Mouse (Mus musculus): ENCODE results near the gene Gm8439. TPM values are rescaled to one million over a fixed set of nuclear protein-coding genes. Genes with fewer than 3 reads are reported as not detected.
"Not testable (repeated sequence)": the region's sequence is repeated elsewhere in the genome, so short reads cannot be mapped to it uniquely, and the experiment has no call there.

Gene Gm8439
- not detected for total RNA-seq (2021)

DNA sequence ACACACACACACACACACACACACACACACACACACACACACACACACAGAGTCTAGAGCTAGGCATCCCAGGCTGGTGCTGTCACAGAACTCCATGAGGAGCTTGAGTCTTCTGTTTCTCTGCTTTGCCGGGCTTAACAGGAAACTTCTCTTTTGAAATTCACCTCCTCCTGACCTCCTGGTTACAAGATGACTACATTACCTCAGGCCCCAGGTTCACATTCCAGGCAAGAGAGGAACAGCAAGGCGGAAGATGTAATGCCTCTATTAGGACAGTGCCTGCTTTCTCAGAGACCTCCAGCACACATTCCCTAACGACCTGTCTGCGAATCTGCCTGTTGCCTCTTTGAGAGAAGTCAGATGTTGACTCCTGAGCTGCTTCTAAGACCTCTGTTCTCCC is at the start of gene Gm8439:
TSS of gene Gm8439 (plus strand) at position 301 of the 400 bp plus-strand sequence.
- DNase-seq, result no peak
- intact Hi-C loops (cut with DNase I), result no loop called here

DNA sequence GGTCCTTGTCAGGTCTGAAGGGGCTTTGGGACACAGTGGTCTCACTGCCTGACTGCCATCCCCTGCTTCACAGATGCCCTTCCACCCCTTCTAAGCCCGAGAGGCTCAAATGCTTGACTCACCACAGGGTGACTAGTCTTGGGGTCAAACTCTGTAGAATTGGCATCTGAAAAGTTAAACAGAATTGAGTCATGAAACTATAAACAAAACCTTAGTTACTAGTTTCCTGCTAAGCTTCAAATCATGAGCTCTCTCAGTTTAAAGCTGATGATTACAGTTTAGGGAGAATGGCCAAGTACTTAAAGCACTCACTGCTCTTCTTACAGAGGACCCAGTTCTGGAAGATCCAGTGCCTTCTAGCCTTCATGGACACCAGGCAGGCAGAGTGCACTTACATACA is 43.6 kb upstream of the Gm8439 start:
- intact Hi-C loops (cut with DNase I), result no loop called here
- no peak for DNase-seq

DNA sequence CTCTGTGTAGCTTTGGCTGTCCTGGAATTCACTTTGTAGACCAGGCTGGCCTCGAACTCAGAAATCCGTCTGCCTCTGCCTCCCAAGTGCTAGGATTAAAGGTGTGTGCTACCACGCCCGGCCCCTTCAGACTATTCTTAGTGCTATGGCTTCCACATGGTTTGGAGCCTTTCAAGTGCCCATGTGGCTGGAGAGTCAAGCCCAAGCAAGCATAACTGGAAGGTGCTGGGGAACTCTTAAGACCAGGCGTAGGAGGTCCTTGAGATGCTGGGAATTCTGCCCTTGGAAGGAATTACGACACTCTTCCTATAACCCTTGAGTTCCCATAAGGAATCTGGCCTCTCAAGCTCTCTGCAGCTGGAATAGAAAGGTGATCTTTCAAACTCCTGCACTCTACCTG is 32.0 kb upstream of the Gm8439 start:
- intact Hi-C loops (cut with DNase I), result no loop called here
- DNase-seq, result no peak

DNA sequence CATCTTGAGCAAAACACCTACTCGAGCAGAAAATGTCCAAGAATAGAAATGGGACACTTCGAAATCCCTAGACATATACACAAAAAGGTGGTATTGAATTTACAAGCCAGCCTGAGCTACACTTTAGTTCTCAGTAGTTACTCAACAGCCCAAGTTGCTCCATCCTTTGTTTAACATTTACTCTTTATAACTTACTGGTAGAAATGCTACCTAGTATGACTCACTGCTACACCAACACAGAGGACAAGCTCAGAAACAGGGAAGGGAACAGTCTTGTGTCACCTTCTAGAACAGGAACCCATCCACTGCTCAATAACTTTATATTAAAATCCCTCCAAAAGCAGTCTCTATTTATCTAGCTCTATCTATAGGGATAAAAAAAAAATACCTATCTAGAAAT is 22.8 kb upstream of the Gm8439 start:
- no peak for DNase-seq
- intact Hi-C loops (cut with DNase I), result no loop called here

- DNase-seq, result peak in 1 of 2 experiments; percentile 31
- intact Hi-C loops (cut with DNase I), result no loop called here
Measured at GRCm38 (mm10) chr4:120568005-120568404, 20.5 kb upstream of the Gm8439 start.

GRCm38 (mm10) chr4:120569025-120569424 is 19.5 kb upstream of the Gm8439 start:
- intact Hi-C loops (cut with DNase I), result no loop called here
- peak in 1 of 2 experiments; percentile 4 for DNase-seq

GRCm38 (mm10) chr4:120569486-120570437 is 18.8 kb upstream of the Gm8439 start, which contains the start of gene Ctps:
Gene Ctps (minus strand): TSS chr4:120570276.
- intact Hi-C loops (cut with DNase I), result loop anchor here (5.0 kb wide), 1 partner anchor 162 kb away; the partner anchor contains the start of gene Scmh1
- DNase-seq, result peak; percentile 92 to 98

- no peak for DNase-seq
- intact Hi-C loops (cut with DNase I), result loop anchor here (5.0 kb wide), 1 partner anchor 163 kb away; the partner anchor contains the start of gene Scmh1
Measured at GRCm38 (mm10) chr4:120570438-120571069, 18.0 kb upstream of the Gm8439 start.

GRCm38 (mm10) chr4:120571070-120571464 is 17.5 kb upstream of the Gm8439 start:
- DNase-seq, result no peak
- intact Hi-C loops (cut with DNase I), result loop anchor here (5.0 kb wide), 1 partner anchor 164 kb away; the partner anchor contains the start of gene Scmh1

DNA sequence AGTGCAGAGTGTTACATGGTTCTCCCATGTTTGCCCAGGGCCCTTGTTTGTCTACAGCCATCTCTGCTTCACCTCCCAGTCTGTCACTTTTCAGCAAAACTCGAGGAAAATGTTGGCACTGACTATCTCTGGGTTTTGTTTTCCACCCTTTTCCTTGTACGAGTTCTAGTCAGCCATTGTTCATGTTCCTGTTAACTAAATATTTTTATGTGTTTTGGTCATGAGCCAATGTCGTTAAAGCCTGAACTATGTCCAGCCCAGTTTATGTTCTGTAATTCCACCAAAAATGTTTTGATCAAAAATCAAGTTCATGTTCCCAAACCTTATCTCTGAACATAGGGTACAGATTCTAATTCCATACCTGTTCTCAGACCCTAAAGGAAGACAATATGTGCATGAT is 16.9 kb upstream of the Gm8439 start:
- no peak for DNase-seq
- intact Hi-C loops (cut with DNase I), result loop anchor here (5.0 kb wide), 1 partner anchor 164 kb away; the partner anchor contains the start of gene Scmh1

DNA sequence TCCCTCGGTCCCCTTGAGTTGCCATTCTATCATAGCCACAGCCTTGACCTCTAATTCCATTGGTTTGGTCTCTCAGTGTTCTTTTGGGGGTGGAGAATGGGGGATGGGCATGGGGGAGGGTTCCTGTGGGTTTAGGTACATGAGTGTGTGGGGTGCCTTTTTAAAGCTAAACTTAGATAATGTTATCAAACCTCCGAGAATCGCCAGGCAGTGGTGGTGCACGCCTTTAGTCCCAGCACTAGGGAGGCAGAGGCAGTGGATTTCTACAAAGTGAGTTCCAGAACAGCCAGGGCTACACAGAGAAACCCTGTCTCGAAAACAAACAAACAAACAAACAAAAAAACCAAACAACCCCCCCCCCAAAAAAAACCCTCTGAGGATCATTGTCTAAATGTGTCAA is 7.7 kb upstream of the Gm8439 start:
- no peak for DNase-seq
- intact Hi-C loops (cut with DNase I), result no loop called here

- intact Hi-C loops (cut with DNase I), result no loop called here
- DNase-seq, result no peak
Measured at GRCm38 (mm10) chr4:120581711-120582110, 6.8 kb upstream of the Gm8439 start.

GRCm38 (mm10) chr4:120586986-120587385 is 1.6 kb upstream of the Gm8439 start:
- no peak for DNase-seq
- intact Hi-C loops (cut with DNase I), result no loop called here

- DNase-seq, result no peak
- intact Hi-C loops (cut with DNase I), result loop anchor here (1.0 kb wide), 3 partner anchors 78 to 166 kb away; no protein-coding TSS in a partner anchor
Measured at GRCm38 (mm10) chr4:120589070-120589469, 525 bp downstream of the Gm8439 start.

GRCm38 (mm10) chr4:120589815-120590422 is 1.4 kb downstream of the Gm8439 start:
- peak; percentile 50 to 54 for DNase-seq
- intact Hi-C loops (cut with DNase I), result loop anchor here (1.0 to 5.0 kb wide), 5 partner anchors 27 to 297 kb away; no protein-coding TSS in a partner anchor

GRCm38 (mm10) chr4:120590973-120591372 is 2.4 kb downstream of the Gm8439 start:
- intact Hi-C loops (cut with DNase I), result loop anchor here (2.0 to 5.0 kb wide), 2 partner anchors 26 to 296 kb away; no protein-coding TSS in a partner anchor
- no peak for DNase-seq

- intact Hi-C loops (cut with DNase I); DNase-seq: not testable (repeated sequence)
Measured at GRCm38 (mm10) chr4:120596210-120596609, 7.7 kb downstream of the Gm8439 start.

DNA sequence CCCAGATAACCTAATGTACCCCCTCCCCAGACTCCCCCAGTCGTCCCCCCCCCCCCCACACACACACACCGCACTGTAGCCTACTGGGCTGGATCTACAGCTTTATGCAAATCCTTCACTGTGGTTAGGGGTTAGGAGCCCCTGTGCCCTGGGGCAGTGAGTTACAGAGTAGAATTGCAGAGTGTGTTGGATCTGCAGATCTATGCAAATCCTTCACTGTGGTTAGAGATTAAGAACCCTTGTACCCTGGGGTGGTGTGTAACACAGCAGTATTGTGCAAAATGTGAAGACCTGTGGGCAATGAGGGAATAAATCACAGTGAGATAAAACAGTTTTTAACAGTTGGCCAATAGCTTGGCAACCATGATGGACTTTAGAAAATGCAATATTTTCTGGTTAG is 10.4 kb downstream of the Gm8439 start:
- DNase-seq, result no peak
- intact Hi-C loops (cut with DNase I), result no loop called here

DNA sequence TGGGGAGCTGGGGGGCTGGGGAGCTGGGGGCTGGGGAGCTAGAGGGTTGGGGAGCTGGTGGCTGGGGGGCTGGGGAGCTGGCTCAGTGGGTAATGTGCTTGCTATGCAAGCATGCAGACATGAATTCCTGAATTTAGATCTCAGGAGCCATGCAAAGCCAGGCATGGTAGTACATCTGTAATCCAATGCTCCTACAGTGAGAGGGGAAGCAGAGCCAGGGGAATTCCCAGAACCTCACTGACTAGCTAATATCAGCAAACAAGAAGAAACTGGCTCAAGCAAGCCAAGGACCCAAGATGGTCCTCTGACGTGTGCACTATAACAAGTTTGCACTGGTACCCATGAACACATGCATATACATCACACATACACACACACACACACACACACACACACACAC is 13.2 kb downstream of the Gm8439 start:
- DNase-seq, result no peak
- intact Hi-C loops (cut with DNase I), result no loop called here

GRCm38 (mm10) chr4:120602669-120603068 is 14.1 kb downstream of the Gm8439 start:
- intact Hi-C loops (cut with DNase I), result no loop called here
- DNase-seq, result no peak

DNA sequence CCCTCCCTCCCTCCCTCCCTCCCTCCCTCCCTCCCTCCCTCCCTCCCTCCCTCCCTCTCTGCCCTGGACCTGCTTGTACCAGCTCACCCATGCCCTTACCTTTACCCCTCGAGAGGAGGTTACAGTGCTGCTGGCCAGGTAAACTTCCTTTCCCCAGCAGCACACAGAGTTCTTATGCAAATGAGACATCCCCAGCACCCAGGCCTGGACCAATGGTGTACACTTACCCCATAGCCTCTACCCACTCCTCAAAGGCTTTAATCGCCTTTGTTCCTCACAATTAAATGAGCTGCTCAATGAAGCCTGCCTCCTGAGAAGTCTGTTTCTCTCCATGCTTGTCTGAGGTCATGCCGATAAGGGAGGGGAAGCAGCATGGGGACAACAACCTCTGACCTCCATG is 18.4 kb downstream of the Gm8439 start:
- intact Hi-C loops (cut with DNase I), result no loop called here
- no peak for DNase-seq
